Mouse (Mus musculus) hindbrain, postnatal 0 days (tissue): ENCODE measurements around the gene Phactr4. TPM values are rescaled to one million over a fixed set of nuclear protein-coding genes. Genes with fewer than 3 reads are reported as not detected.

Source experiments
- ATAC-seq: fragments of 200-750 bp; cut with Nextera tagmentation; 2 replicates; pipeline ENCODE4 v1.8.0; 2017; ENCODE audit warnings: mild to moderate bottlenecking, moderate TSS enrichment, moderate library complexity
- DNase-seq: peaks from one replicate; pipeline ENCODE4 v3.0.0-alpha.2; 2015; ENCODE audit warnings: low spot score
- H3K27ac ChIP-seq: fragments of 300-500 bp; sonication (generic); 2 replicates; pipeline ENCODE4 v1.5.1; 2014; ENCODE audit warnings: mild to moderate bottlenecking
- H3K27me3 ChIP-seq: fragments of 300-500 bp; sonication (generic); 2 replicates; pipeline ENCODE4 v1.6.1; 2014; ENCODE audit warnings: low read length, mixed read lengths; ENCODE audit not compliant: insufficient read depth
- H3K36me3 ChIP-seq: fragments of 300-500 bp; sonication (generic); 2 replicates; pipeline ENCODE4 v1.6.1; 2014; ENCODE audit warnings: low read length, mixed read lengths; ENCODE audit not compliant: insufficient read depth
- H3K4me1 ChIP-seq: fragments of 300-500 bp; sonication (generic); 2 replicates; pipeline ENCODE4 v1.6.1; 2014; ENCODE audit warnings: antibody characterized with exemption, low read length, mixed read lengths; ENCODE audit not compliant: insufficient read depth
- H3K4me2 ChIP-seq: fragments of 300-500 bp; sonication (generic); 2 replicates; pipeline ENCODE4 v1.6.1; 2014; ENCODE audit warnings: low read depth, mild to moderate bottlenecking, low read length, moderate library complexity, mixed read lengths
- H3K4me3 ChIP-seq: fragments of 300-500 bp; sonication (generic); 2 replicates; pipeline ENCODE4 v1.5.1; 2014; ENCODE audit warnings: low read length
- H3K9ac ChIP-seq: fragments of 300-500 bp; sonication (generic); replicated peaks from 2 replicates; pipeline ENCODE4 v1.6.1; 2014; ENCODE audit warnings: mild to moderate bottlenecking, low read length, moderate library complexity, mixed read lengths
- H3K9me3 ChIP-seq: fragments of 300-500 bp; sonication (generic); 2 replicates; pipeline ENCODE4 v1.6.1; 2016; ENCODE audit warnings: low read length, mixed read lengths
- CTCF ChIP-seq: IDR thresholded peaks from 2 replicates; pipeline ENCODE4 v1.5.1; 2016; ENCODE audit warnings: antibody characterized with exemption, control low read depth, low read depth
- WGBS: fragments of 180-500 bp; shearing (Covaris S2); extraction: QIAGEN DNeasy Blood & Tissue Kit; methylation state at CpG from one replicate; pipeline ENCODE4 v1.1.7; 2014; 5-methylcytosine and 5-hydroxymethylcytosine counted together
- polyA plus RNA-seq: library from polyadenylated mRNA; unstranded; fragments of >200 nt; fragmentation: Nextera tagmentation; extraction: Ambion mirVana; gene quantifications from 2 replicates; pipeline ENCODE4 v1.2.1, GENCODE M21; 2015
- total RNA-seq: library from RNA; depleted of rRNA; stranded (reverse); fragments of >200 nt; gene quantifications from 2 replicates; pipeline ENCODE4 v1.2.3, GENCODE M21; 2014

The Phactr4 gene
- total and polyA plus RNA-seq, 2 experiments from 2014 or later, result 4.0 to 5.2 TPM

GRCm38 (mm10) chr4:132455561-132455960, 33.3 kb upstream of the Phactr4 start:
- no peak for DNase-seq
- H3K4me3 ChIP-seq, result no peak overlapping the region
- WGBS, result 96% methylated on average over 6 of the region's 6 CpGs
- H3K4me2 ChIP-seq, result no peak overlapping the region
- H3K27ac ChIP-seq, result no peak overlapping the region
- H3K9me3 ChIP-seq, result no peaks in the 10 kb centered on the region
- peaks cover 9% of the 10 kb centered on the region for H3K36me3 ChIP-seq
- no peaks in the 10 kb centered on the region for H3K27me3 ChIP-seq
- no peaks in the 10 kb centered on the region for H3K4me1 ChIP-seq
- no peak for ATAC-seq
- H3K9ac ChIP-seq, result no peak overlapping the region
- TF ChIP-seq CTCF, result no peak

- H3K4me2 ChIP-seq, result no peak overlapping the region
- WGBS, result 86% methylated on average over 3 of the region's 3 CpGs
- no peak for TF ChIP-seq CTCF
Observed at GRCm38 (mm10) chr4:132455146-132455545, 32.9 kb upstream of the Phactr4 start.

GRCm38 (mm10) chr4:132454216-132454615, 31.9 kb upstream of the Phactr4 start:
- DNase-seq, result no peak
- no peak overlapping the region for H3K9ac ChIP-seq
- H3K36me3 ChIP-seq, result peaks cover 7% of the 10 kb centered on the region; the same call in 1 of the 2 replicates
- no peak overlapping the region for H3K27ac ChIP-seq
- 88% methylated on average over 6 of the region's 6 CpGs for WGBS
- H3K4me1 ChIP-seq, result no peaks in the 10 kb centered on the region
- no peak overlapping the region for H3K4me3 ChIP-seq
- no peak overlapping the region for H3K4me2 ChIP-seq
- no peaks in the 10 kb centered on the region for H3K9me3 ChIP-seq
- H3K27me3 ChIP-seq, result no peaks in the 10 kb centered on the region
- TF ChIP-seq CTCF, result no peak
- ATAC-seq, result no peak

More at GRCm38 (mm10) chr4:132455146-132455545, 32.9 kb upstream of the Phactr4 start:
- Histone ChIP-seq H3K27me3 (no peaks in the 10 kb centered on the region), H3K27ac (no peak overlapping the region), H3K4me3 (no peak overlapping the region), H3K36me3 (peaks cover 9% of the 10 kb centered on the region), H3K9me3 (no peaks in the 10 kb centered on the region), H3K9ac (no peak overlapping the region), H3K4me1 (no peaks in the 10 kb centered on the region)
- DNase-seq, result no peak
- ATAC-seq, result no peak

- no peak for TF ChIP-seq CTCF
- H3K9me3 ChIP-seq, result no peaks in the 10 kb centered on the region
- no peaks in the 10 kb centered on the region for H3K36me3 ChIP-seq
- H3K4me2 ChIP-seq, result no peak overlapping the region
- H3K4me1 ChIP-seq, result no peaks in the 10 kb centered on the region
- DNase-seq (no peak), ATAC-seq (no peak)
- WGBS, result 91% methylated on average over 3 of the region's 3 CpGs
- H3K4me3 ChIP-seq, result no peak overlapping the region
- H3K27me3 ChIP-seq, result no peaks in the 10 kb centered on the region
- no peak overlapping the region for H3K9ac ChIP-seq
- no peak overlapping the region for H3K27ac ChIP-seq
Observed at GRCm38 (mm10) chr4:132449778-132450177, 27.5 kb upstream of the Phactr4 start.

GRCm38 (mm10) chr4:132446105-132446504, 23.8 kb upstream of the Phactr4 start:
- H3K9ac ChIP-seq, result no peak overlapping the region
- H3K9me3 ChIP-seq, result no peaks in the 10 kb centered on the region
- no peak overlapping the region for H3K4me3 ChIP-seq
- H3K4me2 ChIP-seq, result no peak overlapping the region
- no peaks in the 10 kb centered on the region for H3K4me1 ChIP-seq
- WGBS, result 86% methylated on average over 12 of the region's 12 CpGs
- H3K27me3 ChIP-seq, result no peaks in the 10 kb centered on the region
- no peak for DNase-seq
- no peak for ATAC-seq
- H3K36me3 ChIP-seq, result no peaks in the 10 kb centered on the region
- H3K27ac ChIP-seq, result no peak overlapping the region
- TF ChIP-seq CTCF, result no peak

GRCm38 (mm10) chr4:132444516-132444915, 22.2 kb upstream of the Phactr4 start:
- no peaks in the 10 kb centered on the region for H3K36me3 ChIP-seq
- WGBS, result 85% methylated on average over 8 of the region's 8 CpGs
- no peak for TF ChIP-seq CTCF
- H3K4me1 ChIP-seq, result no peaks in the 10 kb centered on the region
- no peak overlapping the region for H3K27ac ChIP-seq
- no peak for DNase-seq
- H3K4me3 ChIP-seq, result no peak overlapping the region
- ATAC-seq, result no peak
- no peaks in the 10 kb centered on the region for H3K27me3 ChIP-seq
- no peak overlapping the region for H3K9ac ChIP-seq
- H3K4me2 ChIP-seq, result no peak overlapping the region
- no peaks in the 10 kb centered on the region for H3K9me3 ChIP-seq

GRCm38 (mm10) chr4:132437857-132438256, 15.6 kb upstream of the Phactr4 start:
- no peak overlapping the region for H3K4me2 ChIP-seq
- DNase-seq, result no peak
- H3K9me3 ChIP-seq, result no peaks in the 10 kb centered on the region
- no peak for TF ChIP-seq CTCF
- H3K9ac ChIP-seq, result no peak overlapping the region
- no peak for ATAC-seq
- H3K36me3 ChIP-seq, result no peaks in the 10 kb centered on the region
- no peak overlapping the region for H3K4me3 ChIP-seq
- no peaks in the 10 kb centered on the region for H3K27me3 ChIP-seq
- H3K27ac ChIP-seq, result no peak overlapping the region
- 10% methylated on average over 11 of the region's 11 CpGs for WGBS
- no peaks in the 10 kb centered on the region for H3K4me1 ChIP-seq
